In the genomic region with DNA sequence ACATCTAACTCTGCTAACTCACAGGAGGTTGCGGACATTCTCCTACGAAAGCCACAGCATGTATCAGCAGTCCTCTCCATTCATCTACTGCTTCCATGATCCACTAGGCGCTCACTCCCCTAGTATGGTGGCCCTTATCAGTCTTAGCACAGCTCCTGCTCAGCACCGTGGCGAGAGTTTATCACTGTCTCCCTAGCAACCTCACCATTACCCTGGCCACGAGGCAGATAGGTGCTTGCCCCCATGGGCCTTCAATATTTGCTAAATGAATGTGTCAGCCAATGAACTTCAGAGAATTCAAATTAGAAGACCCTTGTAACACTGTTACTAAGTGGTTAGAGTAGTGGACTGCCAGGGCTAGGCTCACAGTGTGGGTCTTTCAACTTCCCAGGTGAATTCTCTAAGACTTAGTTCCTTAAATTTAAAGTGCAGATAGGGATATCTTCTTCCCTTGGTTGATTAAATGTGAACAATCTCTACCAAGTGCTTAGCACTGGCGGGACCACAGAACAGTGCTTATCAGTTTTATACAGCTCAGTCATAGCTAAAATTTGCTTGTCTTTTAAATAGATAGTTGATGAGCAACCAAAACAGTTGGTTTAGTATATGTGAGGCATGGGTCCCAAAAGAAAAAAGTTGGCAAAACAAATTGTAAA, we compare ENCODE assay signal across 12 mouse cellular contexts. TPM values are rescaled to one million over a fixed set of nuclear protein-coding genes. Genes with fewer than 3 reads are reported as not detected.
DNase-seq lines count a peak whose midpoint lies in the region; ATAC-seq and TF ChIP-seq lines count a peak whose summit lies in the region.
"Had no signal": no experiment of that assay in that cellular context is flagged by ENCODE, and none has a peak within 500 bp of the region (broad histone marks: within the 10 kb centered on the region; RNA-seq: fewer than 3 reads in every experiment).

No protein-coding gene starts in this region.

- no peaks in the 10 kb centered on the region for H3K36me3 ChIP-seq in intestine, embryonic 16.5 days (ENCODE audit: control insufficient read depth, insufficient read depth, low read length)
- H3K36me3 ChIP-seq: embryonic facial prominence, embryonic 10.5 days had no signal

- H3K4me3 ChIP-seq in intestine, embryonic 16.5 days (ENCODE audit: low read length): no peak overlapping the region
- no peak overlapping the region for H3K4me3 ChIP-seq in left cerebral cortex, adult 2 months
- H3K4me3 ChIP-seq: embryonic facial prominence, embryonic 10.5 days had no signal

- WGBS in intestine, embryonic 16.5 days: 56% methylated on average over 7 of the region's 7 CpGs

- TF ChIP-seq CTCF in left cerebral cortex, adult 2 months (IDR thresholded peaks at IDR 0.05): no peak

- no peaks in the 10 kb centered on the region for H3K27me3 ChIP-seq in intestine, embryonic 16.5 days (replicated peaks; ENCODE audit: control insufficient read depth, insufficient read depth, low read length)

- no peaks in the 10 kb centered on the region for H3K4me1 ChIP-seq in intestine, embryonic 16.5 days (ENCODE audit: control insufficient read depth, insufficient read depth, low read length)
- H3K4me1 ChIP-seq: embryonic facial prominence, embryonic 10.5 days had no signal

- no peak overlapping the region for H3K9ac ChIP-seq in intestine, embryonic 16.5 days (ENCODE audit: low read depth, low read length)

- no peak overlapping the region for H3K4me2 ChIP-seq in intestine, embryonic 16.5 days (ENCODE audit: low read depth, low read length)

- peak; percentile 22 for DNase-seq in embryo, embryonic 10 days (ENCODE audit: low spot score)
- DNase-seq in embryo, embryonic 9.5 days (ENCODE audit: extremely low spot score): no peak
- peak; percentile 89 for DNase-seq in MEL-GATA-1-ER (ENCODE audit: extremely low read depth, low read depth)
- DNase-seq in skeletal muscle tissue, adult 2 months (ENCODE audit: low read depth, low spot score): peak; percentile 1
- DNase-seq in left cerebral cortex, adult 2 months (ENCODE audit: extremely low spot score in 1 of 2, low spot score in 2 of 2): no peak
- no peak for DNase-seq in cerebellum, postnatal 25 days
- no peak for DNase-seq in cerebellum, postnatal 36 days
- DNase-seq: thymus, postnatal 25 days had no signal

- H3K27ac ChIP-seq in intestine, embryonic 16.5 days (ENCODE audit: low read length): no peak overlapping the region
- no peak overlapping the region for H3K27ac ChIP-seq in left cerebral cortex, adult 2 months
- H3K27ac ChIP-seq: embryonic facial prominence, embryonic 10.5 days had no signal

- intact Hi-C loops in left cerebral cortex, adult 2 months (cut with DNase I): no loop called here

- peak; percentile 97 for ATAC-seq in intestine, embryonic 16.5 days
- ATAC-seq: activated CD4-positive, CD25-positive, alpha-beta regulatory T cell, adult 4 months; forebrain, embryonic 14.5 days had no signal

- H3K9me3 ChIP-seq in intestine, embryonic 16.5 days (ENCODE audit: control insufficient read depth, low read length): no peaks in the 10 kb centered on the region
- H3K9me3 ChIP-seq: embryonic facial prominence, embryonic 10.5 days had no signal

RNA-seq across cellular contexts. Expression of gene Zfand6, which starts 33.2 kb away (rescaled TPM):
- 160 and 163 TPM in 2 replicates for polyA plus RNA-seq in intestine, embryonic 16.5 days (2015; fragmentation: Nextera tagmentation; extraction: Ambion mirVana)
- total RNA-seq in left cerebral cortex, adult 2 months (2021): 10 to 100 TPM; 66.5 to 67.3 TPM

Comparison
In these comparisons a context has a peak if more than half of its experiments do, and no peak if none do; other contexts are left out.
1. DNase-seq: peak in embryo, embryonic 10 days (single experiment), MEL-GATA-1-ER (single experiment) and skeletal muscle tissue, adult 2 months (single experiment); none in embryo, embryonic 9.5 days (single experiment), left cerebral cortex, adult 2 months (0 of 2), cerebellum, postnatal 25 days (0 of 2) and cerebellum, postnatal 36 days (0 of 2).